Mouse (Mus musculus): ENCODE results near the gene Elmo3.

DNA sequence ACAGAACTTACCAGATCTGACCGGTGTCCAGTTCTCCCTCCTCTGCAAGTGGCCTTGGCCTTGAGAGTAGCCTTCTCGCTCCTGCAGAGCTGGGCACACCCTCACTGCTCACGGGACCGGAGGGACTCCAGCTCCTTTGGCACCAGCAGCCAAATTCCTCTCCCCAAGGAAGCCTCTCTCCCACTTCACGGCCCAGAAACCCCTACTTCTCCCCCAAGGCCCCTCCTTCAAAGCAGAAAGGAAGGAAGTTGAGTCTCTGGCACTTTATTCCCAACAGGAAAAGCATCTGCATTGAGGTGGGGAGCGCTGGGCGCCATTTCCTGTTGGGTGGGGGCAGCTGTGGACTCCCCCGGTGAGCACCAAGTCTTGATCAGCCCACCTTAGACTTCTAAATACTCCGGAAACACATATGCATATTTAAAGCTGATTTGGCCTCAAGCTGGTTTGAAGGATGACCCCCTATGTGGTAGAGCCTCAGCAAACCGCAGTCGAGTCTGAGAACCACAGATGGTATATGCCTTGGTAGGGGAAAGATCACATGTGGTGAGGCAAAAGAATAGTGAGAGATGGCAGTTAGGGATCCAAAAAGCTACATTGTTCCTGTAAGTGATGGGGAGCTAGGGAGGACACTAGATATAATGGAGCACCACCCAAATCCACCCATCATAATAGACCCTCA, 9.4 kb upstream of the Elmo3 start, which contains the start of gene Exoc3l:
- TF ChIP-seq EP300 (IDR thresholded peaks at IDR 0.05; ENCODE audit: low read depth) (no peak), CTCF (IDR thresholded peaks at IDR 0.05; ENCODE audit: low read depth) (no peak)
